Mouse (Mus musculus): Measurements from ENCODE around the gene Rhou.

Rhou gene

DNA sequence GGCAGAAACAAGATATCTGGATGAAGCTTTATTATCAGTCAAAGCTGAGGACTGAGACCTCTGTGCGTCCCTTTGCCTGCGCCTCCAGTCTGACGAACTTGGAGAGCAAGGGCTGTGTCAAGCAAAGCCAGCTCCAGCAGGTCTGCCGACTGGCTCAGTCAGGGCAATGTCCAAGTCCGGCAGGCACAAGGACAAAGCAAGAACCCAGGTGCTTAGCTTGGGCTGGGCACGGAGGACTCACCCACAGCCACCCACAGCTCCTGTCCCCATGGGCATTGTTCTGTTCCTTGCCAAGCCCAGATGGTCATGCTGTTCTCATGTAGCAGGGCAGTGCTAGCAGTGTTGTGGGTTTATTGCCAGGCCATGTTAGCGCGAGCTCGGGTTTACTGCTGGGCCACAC, 8.5 kb upstream of the Rhou start:
- TF ChIP-seq GATA4 (IDR thresholded peaks at IDR 0.05; ENCODE audit: insufficient replicate concordance, low read length): no peak

DNA sequence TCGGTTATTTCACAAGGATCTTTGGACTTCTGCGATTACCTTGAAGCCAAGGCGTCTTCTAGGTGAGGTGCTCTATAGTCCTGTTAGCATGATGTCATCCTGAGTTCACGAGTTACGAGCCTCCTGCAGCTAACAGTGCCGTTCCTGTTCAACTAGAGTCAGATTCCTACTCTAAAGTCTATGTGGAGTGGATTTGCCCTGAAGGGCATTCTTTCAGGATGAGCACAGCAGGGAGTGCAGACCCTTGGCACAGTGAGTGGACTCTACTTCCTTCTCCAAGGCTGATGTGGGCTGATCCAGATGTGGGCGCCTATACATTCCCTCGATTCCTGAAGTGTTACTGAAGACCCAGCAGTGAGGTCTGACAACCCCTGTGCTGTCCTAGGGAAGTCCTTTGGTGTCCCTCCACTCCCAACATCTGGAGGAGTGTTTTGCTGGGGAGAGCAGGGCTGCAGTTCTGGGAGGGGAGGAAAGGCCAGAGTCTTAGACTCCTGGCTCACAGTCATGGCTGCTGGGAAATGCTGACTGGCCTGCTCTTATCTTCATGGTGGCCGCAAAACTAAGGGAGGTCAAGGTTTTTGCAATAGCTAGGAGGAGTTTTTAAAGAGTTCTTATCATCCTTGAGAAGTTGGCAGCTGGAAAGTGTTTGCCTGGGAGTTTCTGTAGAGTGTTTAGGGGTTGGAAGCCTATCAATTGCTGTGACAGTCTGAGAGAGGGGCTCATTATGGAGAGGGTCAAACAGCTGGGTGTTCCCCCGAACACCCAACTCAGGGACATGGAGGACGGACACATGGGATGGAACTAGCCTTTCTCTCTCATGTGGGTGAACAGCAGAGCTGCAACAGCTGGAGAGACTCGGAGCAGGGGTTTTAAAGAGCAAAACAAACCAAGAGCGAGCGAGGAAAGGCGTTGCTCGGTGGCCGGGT, 5.2 kb upstream of the Rhou start:
- no peak for TF ChIP-seq GATA4 (IDR thresholded peaks at IDR 0.05; ENCODE audit: insufficient replicate concordance, low read length)

DNA sequence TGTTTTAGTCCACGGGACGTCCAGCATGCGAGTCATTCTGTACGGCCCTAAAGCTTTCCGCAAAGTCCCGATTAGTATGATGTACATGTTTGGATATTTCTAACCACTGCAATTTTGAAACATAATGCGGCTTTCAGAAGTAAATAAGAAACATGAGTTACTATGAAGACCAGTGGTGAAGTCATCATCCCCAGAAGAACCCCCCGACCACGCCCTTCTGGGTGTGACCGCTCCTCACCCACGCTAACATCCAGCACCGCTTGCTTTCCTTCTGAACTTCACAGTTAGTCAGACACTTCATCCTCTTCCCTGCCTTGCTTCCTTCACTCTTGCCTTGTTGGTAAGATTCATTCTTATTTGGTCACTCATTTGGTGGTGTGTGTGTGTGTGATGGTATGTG, 4.2 kb upstream of the Rhou start:
- TF ChIP-seq GATA4 (IDR thresholded peaks at IDR 0.05; ENCODE audit: insufficient replicate concordance, low read length): no peak

DNA sequence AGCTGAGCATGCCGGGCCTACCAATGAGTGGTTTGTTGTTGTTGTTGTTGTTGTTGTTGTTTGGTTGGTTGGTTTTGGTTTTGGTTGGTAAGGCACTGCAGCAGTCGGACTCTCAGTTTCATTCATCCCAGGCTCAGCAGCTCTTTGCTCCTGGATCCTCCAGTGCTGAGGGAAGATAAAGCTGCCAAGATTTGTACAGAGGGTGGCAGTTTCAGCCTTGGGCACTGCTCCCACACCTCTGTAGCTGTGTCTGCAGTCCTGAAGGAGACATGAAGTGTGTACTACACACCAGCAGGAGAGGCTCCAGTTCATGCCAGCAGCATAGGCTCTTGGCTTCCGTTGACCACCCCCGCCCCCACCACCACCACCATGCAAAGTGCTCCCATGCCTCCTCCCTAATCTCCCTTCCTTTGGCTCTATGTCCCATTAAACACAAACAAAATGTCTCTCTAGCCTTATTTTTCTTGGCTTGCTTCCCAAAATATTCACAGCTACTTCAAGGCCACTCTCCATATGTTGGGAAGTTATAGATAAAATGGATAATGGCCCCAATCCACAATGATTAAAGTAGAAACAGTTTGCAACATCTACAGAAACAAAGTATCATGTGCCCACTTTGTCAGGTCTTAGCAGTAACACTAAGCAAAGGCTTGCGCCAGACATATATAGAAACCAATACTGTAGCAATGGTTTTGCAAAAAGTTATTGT, 2.2 kb upstream of the Rhou start:
- no peak for TF ChIP-seq GATA4 (IDR thresholded peaks at IDR 0.05; ENCODE audit: insufficient replicate concordance, low read length)

DNA sequence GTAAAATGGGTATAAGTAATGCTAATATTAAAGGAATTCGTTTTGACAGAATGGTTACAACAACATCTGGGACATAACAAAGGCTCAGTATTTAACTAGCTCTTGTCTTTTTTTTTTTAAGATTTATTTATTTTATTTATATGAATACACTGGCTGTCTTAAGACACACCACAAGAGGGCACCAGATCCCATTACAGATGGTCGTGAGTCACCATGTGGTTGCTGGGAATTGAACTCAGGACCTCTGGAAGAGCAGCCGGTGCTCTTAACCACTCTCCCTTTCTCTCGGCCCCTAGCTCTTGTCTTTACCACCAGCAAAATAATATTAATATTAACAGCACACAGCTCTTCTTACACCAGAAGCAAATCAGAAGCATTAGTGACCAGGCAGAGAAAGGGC, 1.1 kb upstream of the Rhou start:
- no peak for TF ChIP-seq GATA4 (IDR thresholded peaks at IDR 0.05; ENCODE audit: insufficient replicate concordance, low read length)

DNA sequence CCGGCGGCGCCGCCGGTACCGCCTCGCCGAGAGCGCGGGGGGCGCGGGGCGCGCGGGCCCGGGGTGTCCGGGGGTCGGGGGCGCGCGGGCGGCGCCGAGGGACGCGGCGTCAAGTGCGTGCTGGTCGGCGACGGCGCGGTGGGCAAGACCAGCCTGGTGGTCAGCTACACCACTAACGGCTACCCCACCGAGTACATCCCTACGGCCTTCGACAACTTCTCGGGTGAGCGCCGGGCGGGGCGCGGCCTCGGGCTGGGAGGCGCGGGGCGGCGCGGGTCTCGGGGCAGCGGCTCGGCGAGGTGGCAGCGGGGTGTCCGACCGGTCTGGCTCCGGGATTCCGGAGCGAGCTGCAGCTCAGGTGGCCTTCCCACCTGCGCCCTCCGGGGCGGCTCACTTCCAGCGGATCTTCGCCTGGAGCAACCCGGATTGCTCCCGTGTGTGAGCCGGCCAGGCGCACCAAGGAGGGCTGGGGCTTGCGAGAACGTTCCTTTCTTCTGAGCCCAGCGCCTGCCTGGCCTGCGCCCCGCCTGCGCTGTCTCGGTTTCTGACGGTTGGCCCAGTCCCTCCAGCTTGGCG, 353 bp downstream of the Rhou start:
- TF ChIP-seq GATA4 (IDR thresholded peaks at IDR 0.05; ENCODE audit: insufficient replicate concordance, low read length): no peak

DNA sequence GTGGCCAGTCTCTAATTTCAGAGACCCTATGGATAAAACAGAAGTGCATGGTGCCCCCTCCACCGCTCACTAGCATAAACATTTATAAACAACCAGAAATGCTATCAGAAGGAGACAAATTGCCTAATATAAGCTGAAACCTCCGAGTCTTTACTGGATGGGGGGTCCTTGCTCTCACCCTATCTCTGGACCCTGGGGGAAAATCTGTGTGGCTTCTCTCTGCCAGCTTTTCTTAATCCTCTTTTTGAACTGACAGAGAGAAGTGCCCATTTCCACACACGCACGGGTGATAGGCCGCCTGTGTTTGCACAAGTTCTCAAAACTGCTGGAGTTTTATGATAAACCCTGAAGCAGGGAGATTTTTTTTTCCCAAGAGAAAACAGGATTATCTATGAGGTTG, 1.0 kb downstream of the Rhou start:
- no peak for TF ChIP-seq GATA4 (IDR thresholded peaks at IDR 0.05; ENCODE audit: insufficient replicate concordance, low read length)

DNA sequence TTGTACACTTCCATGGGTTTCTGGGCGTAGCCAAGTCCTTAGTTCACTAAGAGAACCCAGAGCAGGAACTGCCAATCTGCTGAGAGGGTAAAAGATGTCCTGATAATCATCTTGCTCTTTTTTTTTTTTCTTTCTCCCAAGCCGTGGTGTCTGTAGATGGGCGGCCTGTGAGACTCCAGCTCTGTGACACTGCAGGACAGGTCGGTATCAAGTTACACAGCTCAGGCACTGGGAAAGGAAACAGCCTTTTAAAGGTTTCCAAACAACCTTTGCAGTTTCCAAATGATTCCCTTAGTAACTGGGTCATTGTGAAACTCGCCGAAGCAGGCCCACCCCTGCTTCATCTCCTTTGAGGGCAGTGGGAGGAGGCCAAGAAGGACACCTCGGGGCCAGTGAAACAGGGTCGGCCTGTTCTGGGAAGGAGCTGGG, 1.6 kb downstream of the Rhou start:
- no peak for TF ChIP-seq GATA4 (IDR thresholded peaks at IDR 0.05; ENCODE audit: insufficient replicate concordance, low read length)

DNA sequence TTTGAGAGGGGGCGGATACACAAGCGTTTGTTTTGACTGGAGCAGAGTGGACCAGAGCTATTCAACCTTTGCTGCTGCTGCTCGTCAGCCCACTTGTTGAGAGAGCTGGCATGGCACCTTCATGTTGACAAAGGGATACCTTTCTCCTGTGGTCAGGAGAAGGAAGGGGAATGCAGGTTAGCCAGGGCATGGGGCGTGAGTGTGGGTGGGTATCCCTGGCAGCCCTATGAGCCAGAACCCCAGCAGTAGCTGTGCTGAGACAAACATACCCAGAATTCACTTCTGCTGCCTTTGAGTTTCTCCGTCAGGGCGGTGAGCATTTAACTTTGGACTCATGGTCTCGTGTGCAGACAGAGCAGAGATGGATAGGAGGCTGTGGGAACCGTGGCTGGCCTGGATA, 4.1 kb downstream of the Rhou start:
- no peak for TF ChIP-seq GATA4 (IDR thresholded peaks at IDR 0.05; ENCODE audit: insufficient replicate concordance, low read length)

DNA sequence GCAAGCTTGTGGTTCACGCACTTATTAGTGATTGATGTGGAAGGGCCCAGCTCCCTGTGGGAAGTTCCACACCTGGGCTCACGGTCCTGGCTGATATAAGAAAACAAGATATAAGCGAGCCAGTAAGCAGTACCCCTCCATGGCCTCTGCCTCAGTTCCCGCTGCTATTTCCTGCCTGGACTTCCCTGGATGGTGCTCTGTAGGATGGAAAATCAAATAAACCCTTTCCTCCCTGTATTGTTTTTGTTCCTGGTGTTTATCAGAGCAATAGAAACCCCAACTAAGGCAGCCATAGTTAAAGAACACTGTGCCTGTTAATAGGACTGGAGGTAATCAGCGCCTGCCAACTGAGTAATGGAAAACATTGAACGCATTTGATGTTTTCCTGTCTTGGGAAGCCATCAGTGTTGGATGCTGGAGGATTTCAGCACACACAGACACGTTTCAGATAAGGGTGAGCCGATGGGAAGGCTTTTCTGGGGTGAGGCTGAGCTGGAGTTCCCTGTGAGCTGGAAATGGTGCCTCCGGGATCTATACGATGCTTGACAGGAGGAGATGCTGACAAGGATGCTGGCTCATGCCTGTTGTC, 5.8 kb downstream of the Rhou start:
- TF ChIP-seq GATA4 (IDR thresholded peaks at IDR 0.05; ENCODE audit: insufficient replicate concordance, low read length): no peak

DNA sequence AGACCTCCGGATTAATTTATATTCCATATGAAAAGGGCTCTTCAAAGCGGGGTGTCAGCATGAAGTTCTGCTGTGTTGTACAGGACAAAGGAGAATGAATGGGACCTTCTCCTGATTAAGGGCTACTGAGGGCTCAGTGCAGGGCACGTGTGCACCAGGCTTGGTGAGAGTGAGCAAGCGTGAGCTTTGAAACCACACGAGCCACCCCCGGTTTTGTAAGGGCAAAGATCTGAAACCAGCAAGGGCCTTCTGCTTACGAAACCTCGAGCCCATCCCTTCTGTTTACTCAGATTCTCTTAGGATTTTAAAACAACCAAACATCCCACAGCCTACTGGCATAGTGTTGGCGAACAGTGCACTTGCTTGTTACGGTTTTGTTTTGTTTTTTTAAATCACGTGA, 7.8 kb downstream of the Rhou start:
- no peak for TF ChIP-seq GATA4 (IDR thresholded peaks at IDR 0.05; ENCODE audit: insufficient replicate concordance, low read length)

DNA sequence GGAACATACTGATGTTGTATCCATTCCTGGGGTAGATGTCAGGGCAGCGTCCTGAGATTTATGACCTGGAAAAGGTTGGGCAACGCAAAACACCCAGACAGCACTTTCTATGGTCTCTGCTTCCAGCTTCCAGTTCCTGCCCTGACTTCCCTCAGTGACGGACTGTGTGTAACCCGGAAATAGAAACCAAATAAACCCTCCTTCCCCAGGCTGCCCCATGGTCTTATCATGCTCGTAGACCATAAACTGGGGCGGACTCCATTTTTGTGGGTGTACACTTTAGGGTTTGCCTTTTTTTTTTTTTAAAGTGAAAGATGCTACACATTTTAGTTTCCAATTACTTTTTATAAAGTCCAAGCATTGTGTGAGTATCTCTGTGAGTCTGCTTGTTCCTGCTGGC, 11.9 kb downstream of the Rhou start:
- no peak for TF ChIP-seq GATA4 (IDR thresholded peaks at IDR 0.05; ENCODE audit: insufficient replicate concordance, low read length)

DNA sequence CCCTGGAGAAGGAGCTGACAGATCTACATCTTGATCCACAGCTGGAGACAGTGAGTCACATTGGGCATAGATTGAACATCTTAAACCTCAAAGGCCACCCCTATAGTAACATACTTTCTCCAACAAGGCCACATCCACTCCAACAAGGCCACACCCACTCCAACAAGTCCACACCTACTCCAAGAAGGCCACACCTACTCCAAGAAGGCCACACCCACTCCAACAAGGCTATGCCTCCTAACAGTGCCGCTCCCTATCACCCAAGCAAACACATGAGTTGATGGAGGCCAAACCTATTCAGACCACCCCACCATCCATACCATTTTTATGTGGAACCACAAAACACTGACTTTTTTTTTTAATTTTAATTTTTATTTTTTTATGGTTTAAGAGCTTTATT, 13.1 kb downstream of the Rhou start:
- no peak for TF ChIP-seq GATA4 (IDR thresholded peaks at IDR 0.05; ENCODE audit: insufficient replicate concordance, low read length)

DNA sequence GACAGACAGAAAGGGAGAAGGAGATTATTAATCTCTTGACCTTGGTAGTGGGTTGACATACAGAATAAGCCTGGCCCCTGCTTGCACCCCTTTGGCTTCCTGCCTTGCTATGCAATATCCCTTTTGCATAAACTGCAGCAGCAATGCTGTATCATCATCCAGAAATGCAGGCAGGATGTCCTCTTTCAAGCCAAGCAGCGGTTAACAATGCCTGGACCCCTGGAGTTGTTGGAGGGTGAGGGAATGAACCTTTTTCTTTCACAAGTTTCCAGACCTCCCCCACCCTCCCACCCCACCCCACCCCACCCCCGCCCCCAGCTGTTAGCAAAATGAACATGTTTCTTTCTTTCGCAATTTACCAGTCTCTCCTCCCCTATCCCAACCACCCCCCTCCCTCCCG, 15.0 kb downstream of the Rhou start:
- TF ChIP-seq GATA4 (IDR thresholded peaks at IDR 0.05; ENCODE audit: insufficient replicate concordance, low read length): no peak

DNA sequence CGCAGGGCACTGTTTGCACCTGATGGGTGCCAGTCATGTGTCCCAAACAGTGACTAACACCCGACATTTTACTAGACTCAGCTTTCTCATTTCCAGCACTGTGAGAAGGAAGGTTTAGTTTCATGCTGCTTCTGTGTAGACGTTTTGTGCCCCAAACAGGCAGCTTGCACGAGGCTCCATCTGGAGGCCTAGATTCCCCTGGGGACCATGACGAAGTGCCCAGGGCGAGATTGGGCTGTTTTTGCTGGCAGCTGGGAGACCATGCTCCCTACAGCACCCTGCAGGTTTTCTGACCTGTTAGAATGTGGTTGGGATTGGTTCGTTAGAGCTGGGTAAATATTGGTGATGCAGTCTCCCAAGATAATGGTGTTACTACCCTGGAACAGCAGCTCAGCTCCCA, 17.0 kb downstream of the Rhou start:
- no peak for TF ChIP-seq GATA4 (IDR thresholded peaks at IDR 0.05; ENCODE audit: insufficient replicate concordance, low read length)

DNA sequence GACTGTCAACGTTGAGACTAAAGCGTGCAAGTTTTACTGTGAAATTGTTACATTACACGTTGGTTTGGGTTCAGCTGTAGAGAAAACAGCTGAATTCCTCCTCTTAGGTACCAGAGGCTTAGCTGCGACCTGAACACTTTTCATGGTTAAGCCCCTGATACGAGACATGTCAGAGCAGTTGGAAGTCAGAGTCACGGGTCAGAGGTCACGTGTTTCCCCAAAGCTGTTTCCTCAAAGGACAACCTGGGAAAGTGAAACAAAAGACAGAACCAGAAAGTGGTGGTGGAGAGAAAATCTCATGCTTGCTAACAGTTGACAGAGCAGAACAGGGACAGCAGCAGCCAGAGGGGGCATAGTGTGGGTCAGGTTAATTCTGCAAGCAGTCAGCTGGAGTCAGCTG, 17.7 kb downstream of the Rhou start:
- TF ChIP-seq GATA4 (IDR thresholded peaks at IDR 0.05; ENCODE audit: insufficient replicate concordance, low read length): no peak
